Mouse (Mus musculus) small intestine, adult 2 months (tissue): Measurements from ENCODE around the gene Tsnax.

ENCODE experiments used
- CTCF ChIP-seq: fragments of 200-500 bp; IDR thresholded peaks from 2 replicates; pipeline ENCODE4 v1.5.1; 2012; ENCODE audit warnings: low read depth, mild to moderate bottlenecking, control low read depth, inconsistent platforms, low read length, moderate library complexity, mixed read lengths; ENCODE audit not compliant: insufficient replicate concordance, insufficient read length; ENCODE audit errors: extremely low read depth
- POLR2A ChIP-seq: fragments of 200-500 bp; IDR thresholded peaks from 2 replicates; pipeline ENCODE4 v1.6.1; 2012; ENCODE audit warnings: low read depth, mild to moderate bottlenecking, control low read depth, inconsistent platforms, low read length, moderate library complexity

GRCm38 (mm10) chr8:125043394-125043793 lies 30.6 kb downstream of the Tsnax start:
- TF ChIP-seq CTCF: no peak
- TF ChIP-seq POLR2A: no peak
